Mouse (Mus musculus) CH12.LX (cell line): ENCODE results near the gene Pde1c. TPM values are rescaled to one million over a fixed set of nuclear protein-coding genes. Genes with fewer than 3 reads are reported as not detected.
A peak's percentile ranks its signal among the peaks of the same experiment; 100 is the strongest.

Experiments used
- DNase-seq: peaks from one replicate; pipeline ENCODE4 v3.0.0-alpha.2; 2013; ENCODE audit errors: extremely low read depth
- H3K27ac ChIP-seq: 2 replicates; pipeline ENCODE4 v1.5.1; 2012; ENCODE audit warnings: low read depth, mild to moderate bottlenecking, control low read depth, moderate library complexity; ENCODE audit not compliant: insufficient read depth
- H3K27me3 ChIP-seq: replicated peaks from 2 replicates; pipeline ENCODE3; 2012; ENCODE audit warnings: inconsistent platforms
- H3K36me3 ChIP-seq, 2 experiments: replicated peaks in 1 of 2; 2 replicates each; pipeline versions ENCODE3 to v1.6.1; 2012; ENCODE audit warnings: inconsistent platforms in 1 of 2, low read length in 1 of 2, mild to moderate bottlenecking in 1 of 2, mixed read lengths in 1 of 2, moderate library complexity in 1 of 2; ENCODE audit not compliant: control insufficient read depth in 1 of 2, insufficient read depth in 1 of 2
- H3K4me1 ChIP-seq, 2 experiments: 2 replicates each; pipeline ENCODE4 v1.6.1; 2012; ENCODE audit warnings: inconsistent platforms in 1 of 2, moderate library complexity in 1 of 2; ENCODE audit not compliant: insufficient read depth in 2 of 2, control insufficient read depth in 1 of 2
- H3K4me2 ChIP-seq: 2 replicates; pipeline ENCODE4 v1.6.1; 2012; ENCODE audit warnings: low read depth, mild to moderate bottlenecking, control low read depth; ENCODE audit not compliant: poor library complexity, insufficient read depth, severe bottlenecking
- H3K4me3 ChIP-seq, 3 experiments: fragments of 150-350 bp in 1 of 3; sonication (generic) in 1 of 3; replicated peaks in 1 of 3; 2 replicates each; pipeline versions ENCODE3 to v1.5.1; 2011 to 2012; ENCODE audit warnings: low read depth in 2 of 3, low read length in 2 of 3, mild to moderate bottlenecking in 2 of 3, moderate library complexity in 2 of 3, control low read depth in 1 of 3, improper control_type of control experiment in 1 of 3, inconsistent platforms in 1 of 3, mixed read lengths in 1 of 3; ENCODE audit not compliant: poor library complexity in 1 of 3
- H3K79me2 ChIP-seq: replicated peaks from 2 replicates; pipeline ENCODE4 v1.6.1; 2012; ENCODE audit warnings: mild to moderate bottlenecking, moderate library complexity; ENCODE audit not compliant: control insufficient read depth, poor library complexity, insufficient read depth, severe bottlenecking; ENCODE audit errors: extremely low read depth
- H3K9ac ChIP-seq: 2 replicates; pipeline ENCODE4 v1.6.1; 2012; ENCODE audit warnings: low read depth, mild to moderate bottlenecking, control low read depth, moderate library complexity; ENCODE audit not compliant: insufficient read depth
- H3K9me3 ChIP-seq: replicated peaks from 2 replicates; pipeline ENCODE3; 2012; ENCODE audit warnings: low read length, inconsistent platforms, mixed read lengths
- BHLHE40 ChIP-seq: IDR thresholded peaks from 2 replicates; pipeline ENCODE4 v1.6.1; 2011; ENCODE audit warnings: mild to moderate bottlenecking, low read depth, low read length, improper control_type of control experiment
- CHD1 ChIP-seq: IDR thresholded peaks from 2 replicates; pipeline ENCODE4 v1.6.1; 2012; ENCODE audit warnings: low read depth, low read length, improper control_type of control experiment, inconsistent platforms
- CHD2 ChIP-seq: IDR thresholded peaks from 2 replicates; pipeline ENCODE4 v1.6.1; 2011; ENCODE audit warnings: low read length, improper control_type of control experiment
- ETS1 ChIP-seq: conservative IDR thresholded peaks from 2 replicates; pipeline ENCODE4 v1.6.1; 2012; ENCODE audit warnings: low read depth, mild to moderate bottlenecking, inconsistent platforms, low read length, improper control_type of control experiment, moderate library complexity
- GABPA ChIP-seq: IDR thresholded peaks from 2 replicates; pipeline ENCODE4 v1.6.1; 2012; ENCODE audit warnings: low read depth, low read length, improper control_type of control experiment, inconsistent platforms; ENCODE audit not compliant: insufficient replicate concordance
- HCFC1 ChIP-seq: IDR thresholded peaks from 2 replicates; pipeline ENCODE4 v1.6.1; 2012; ENCODE audit warnings: low read depth, mild to moderate bottlenecking, inconsistent platforms, low read length, improper control_type of control experiment
- MAX ChIP-seq: IDR thresholded peaks from 2 replicates; pipeline ENCODE4 v1.6.1; 2011; ENCODE audit warnings: low read length, improper control_type of control experiment
- MEF2A ChIP-seq: IDR thresholded peaks from 2 replicates; pipeline ENCODE4 v1.6.1; 2014; ENCODE audit warnings: low read depth, mild to moderate bottlenecking, inconsistent platforms, low read length, improper control_type of control experiment, borderline replicate concordance
- PAX5 ChIP-seq: IDR thresholded peaks from 2 replicates; pipeline ENCODE4 v1.6.1; 2012; ENCODE audit warnings: low read length, inconsistent platforms, mixed read lengths
- POLR2A ChIP-seq: IDR thresholded peaks from 2 replicates; pipeline ENCODE4 v1.6.1; 2011; ENCODE audit warnings: low read depth, mild to moderate bottlenecking, improper control_type of control experiment, low read length
- RCOR1 ChIP-seq: conservative IDR thresholded peaks from 2 replicates; pipeline ENCODE4 v1.6.1; 2012; ENCODE audit warnings: low read depth, mild to moderate bottlenecking, inconsistent platforms, low read length, improper control_type of control experiment
- SIN3A ChIP-seq: IDR thresholded peaks from 2 replicates; pipeline ENCODE4 v1.6.1; 2012; ENCODE audit warnings: low read length, improper control_type of control experiment, inconsistent platforms
- SMC3 ChIP-seq: IDR thresholded peaks from 2 replicates; pipeline ENCODE4 v1.6.1; 2011; ENCODE audit warnings: low read depth, low read length, improper control_type of control experiment
- TCF12 ChIP-seq: IDR thresholded peaks from 2 replicates; pipeline ENCODE4 v1.6.1; 2014; ENCODE audit warnings: low read depth, mild to moderate bottlenecking, inconsistent platforms, low read length, improper control_type of control experiment
- ZNF384 ChIP-seq: IDR thresholded peaks from 2 replicates; pipeline ENCODE4 v1.6.1; 2012; ENCODE audit warnings: low read depth, low read length, improper control_type of control experiment, inconsistent platforms
- dilution Hi-C: fragments of 300-500 bp; cut with MboI; formaldehyde crosslinking; loops from 2 replicates; pipeline ENCODE4 v1.14.3; 2020; ENCODE audit warnings: low sequenced_read_pairs; ENCODE audit not compliant: extremely low pct_unique_long_range_greater_than_20kb, extremely low pct_ligation_motif_present
- in situ Hi-C: fragments of 300-500 bp; cut with MboI; formaldehyde crosslinking; loops from 3 replicates; pipeline ENCODE4 v1.14.3; 2019; ENCODE audit warnings: low sequenced_read_pairs, low pct_ligation_motif_present, low pct_unique_long_range_greater_than_20kb, mixed read lengths
- polyA plus RNA-seq: library from polyadenylated mRNA; unstranded; fragments of >175 nt; gene quantifications from 2 replicates; pipeline ENCODE4 v1.2.1, GENCODE M21; 2012; ENCODE audit warnings: low read depth; ENCODE audit not compliant: insufficient read length
- total RNA-seq, 2 experiments: library from RNA; depleted of rRNA; stranded (reverse); fragments of 300-350 nt in 1 of 2; fragments of >200 nt in 1 of 2; gene quantifications; 2 replicates each; pipeline ENCODE4 v1.2.3; 2012 to 2014

The Pde1c gene
- total and polyA plus RNA-seq, 3 experiments, result 2.3 to 3.8 (median 2.4) TPM

DNA sequence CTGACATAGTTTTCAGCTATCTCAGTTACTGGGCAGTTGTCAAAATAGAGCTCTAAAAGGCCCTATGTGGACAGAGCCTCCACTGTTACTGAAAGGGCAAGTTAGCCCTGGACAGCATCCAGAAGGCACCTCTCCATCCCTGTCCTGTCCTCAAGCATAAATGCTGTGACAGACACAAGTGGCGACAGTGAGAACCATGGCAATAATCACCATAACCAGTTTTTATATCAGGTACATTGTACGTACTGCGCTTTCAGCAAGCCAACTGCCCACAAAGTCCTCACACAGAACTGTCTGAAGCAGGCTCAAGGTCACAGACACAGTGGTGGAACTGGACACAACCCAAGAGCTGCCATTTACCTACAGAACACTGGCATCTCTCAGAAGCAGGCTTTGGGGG, 195.2 kb downstream of the Pde1c start:
- H3K27me3 ChIP-seq, result no peaks in the 10 kb centered on the region
- DNase-seq, result no peak
- H3K79me2 ChIP-seq, result no peaks in the 10 kb centered on the region
- no peak overlapping the region for H3K4me3 ChIP-seq
- no peak overlapping the region for H3K9ac ChIP-seq
- H3K4me1 ChIP-seq, result peaks cover 11 to 56% of the 10 kb centered on the region in 2 experiments
- H3K9me3 ChIP-seq, result no peaks in the 10 kb centered on the region
- H3K4me2 ChIP-seq, result no peak overlapping the region
- H3K27ac ChIP-seq, result no peak overlapping the region
- in situ Hi-C loops (loop anchor here (25.0 kb wide), 1 partner anchor 339 kb away; the partner anchor contains the start of genes Avl9 and Lsm5), dilution Hi-C loops (no loop called here)
- TF ChIP-seq CHD1, result no peak
- TF ChIP-seq HCFC1, result no peak
- TF ChIP-seq BHLHE40, result no peak
- no peak for TF ChIP-seq SMC3
- TF ChIP-seq CHD2, result no peak
- TF ChIP-seq PAX5, result no peak
- TF ChIP-seq GABPA, result no peak
- H3K36me3 ChIP-seq, result no peaks in the 10 kb centered on the region

DNA sequence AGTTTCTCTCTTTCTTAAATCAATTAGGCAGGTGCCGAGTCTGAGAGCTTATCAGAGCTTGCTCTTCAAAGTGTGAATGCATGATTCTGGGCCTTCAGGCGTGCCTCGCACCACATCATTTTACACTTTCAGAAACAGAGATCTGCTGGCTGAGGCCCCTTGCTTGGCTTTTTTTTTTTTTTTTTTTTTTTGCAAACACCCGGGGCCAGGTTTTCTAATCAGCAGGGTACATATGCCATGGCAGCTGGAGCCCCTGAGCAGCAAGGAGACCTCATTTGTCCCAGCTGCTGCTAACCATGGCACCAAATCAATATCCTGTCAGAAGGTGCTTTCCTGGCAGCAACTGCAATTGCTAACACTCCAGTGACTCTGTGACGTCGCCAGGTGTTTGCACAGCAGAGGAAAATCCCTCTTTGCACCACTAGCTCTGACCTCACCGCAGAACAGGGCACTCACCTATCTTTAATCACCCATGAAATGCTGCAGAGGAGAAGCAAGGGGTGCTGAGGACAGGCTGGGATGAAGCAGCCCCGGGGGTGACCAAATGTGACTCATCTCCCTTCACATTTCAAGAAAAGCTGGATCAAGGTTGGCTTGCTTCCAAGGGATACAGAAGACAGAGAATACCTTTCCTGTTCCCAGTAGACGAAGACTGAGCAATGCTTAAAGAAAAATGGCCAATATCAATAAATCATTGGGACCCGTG, 195.7 kb downstream of the Pde1c start:
- Histone ChIP-seq H3K9ac (no peak overlapping the region), H3K27me3 (no peaks in the 10 kb centered on the region), H3K27ac (no peak overlapping the region), H3K36me3 (no peaks in the 10 kb centered on the region), H3K4me3 (no peak overlapping the region), H3K4me2 (no peak overlapping the region), H3K4me1 (peaks cover 11 to 61% of the 10 kb centered on the region in 2 experiments), H3K79me2 (no peaks in the 10 kb centered on the region), H3K9me3 (no peaks in the 10 kb centered on the region)
- dilution Hi-C loops (no loop called here), in situ Hi-C loops (loop anchor here (25.0 kb wide), 1 partner anchor 339 kb away; the partner anchor contains the start of genes Avl9 and Lsm5)
- peak; percentile 49 for DNase-seq
- 0 out of 2 replicates have a peak, but pooled peaks have one; percentile 5 for TF ChIP-seq MAX
- TF ChIP-seq MEF2A, result peak; percentile 22; the same call in 1 of the 2 replicates
- peak; percentile 72 for TF ChIP-seq ETS1
- TF ChIP-seq RCOR1, result no peak
- TF ChIP-seq SIN3A, result no peak
- peak; percentile 53 for TF ChIP-seq BHLHE40
- no peak for TF ChIP-seq POLR2A
- TF ChIP-seq CHD2, result no peak
- TF ChIP-seq ZNF384, result peak; percentile 92
- 0 out of 2 replicates have a peak, but pooled peaks have one; percentile 50 for TF ChIP-seq TCF12
